Mouse (Mus musculus) adrenal gland, postnatal 4 days (tissue): ENCODE measurements around the gene Sugct. TPM values are rescaled to one million over a fixed set of nuclear protein-coding genes. Genes with fewer than 3 reads are reported as not detected.
"Not testable (repeated sequence)": the region's sequence is repeated elsewhere in the genome, so short reads cannot be mapped to it uniquely, and the experiment has no call there.

Experiments used
- DNase-seq, 2 experiments: peaks; one replicate each; pipeline ENCODE4 v3.0.0; 2021 to 2022; ENCODE audit warnings: low spot score in 2 of 2, mixed read lengths in 2 of 2
- total RNA-seq, 2 experiments: library from RNA; stranded (reverse); gene quantifications; 2 replicates each; pipeline ENCODE4 v1.2.3; 2021

Sugct gene
- total RNA-seq, 2 experiments from 2014 or later: 9.5 to 11.7 TPM

- no peak for DNase-seq
Measured at GRCm38 (mm10) chr13:17606217-17606616, 89.1 kb downstream of the Sugct start.

- no peak for DNase-seq
Measured at GRCm38 (mm10) chr13:17604670-17605069, 90.7 kb downstream of the Sugct start.

GRCm38 (mm10) chr13:17603756-17604155, 91.6 kb downstream of the Sugct start:
- no peak for DNase-seq

GRCm38 (mm10) chr13:17585267-17585913, 110.0 kb downstream of the Sugct start:
- no peak for DNase-seq

GRCm38 (mm10) chr13:17584804-17585203, 110.5 kb downstream of the Sugct start:
- DNase-seq: no peak

- no peak for DNase-seq
Measured at GRCm38 (mm10) chr13:17581684-17582083, 113.7 kb downstream of the Sugct start.

- DNase-seq: no peak
Measured at GRCm38 (mm10) chr13:17559357-17559756, 136.0 kb downstream of the Sugct start.

- no peak for DNase-seq
Measured at GRCm38 (mm10) chr13:17536341-17536740, 159.0 kb downstream of the Sugct start.

GRCm38 (mm10) chr13:17534871-17535270, 160.5 kb downstream of the Sugct start:
- DNase-seq: no peak

- no peak for DNase-seq
Measured at GRCm38 (mm10) chr13:17534469-17534868, 160.9 kb downstream of the Sugct start.

- no peak for DNase-seq
Measured at GRCm38 (mm10) chr13:17511184-17511778, 184.1 kb downstream of the Sugct start.

- DNase-seq: no peak
Measured at GRCm38 (mm10) chr13:17494936-17495335, 200.4 kb downstream of the Sugct start.

- DNase-seq: no peak
Measured at GRCm38 (mm10) chr13:17494056-17494574, 201.2 kb downstream of the Sugct start.

GRCm38 (mm10) chr13:17457981-17458380, 237.4 kb downstream of the Sugct start:
- not testable (repeated sequence) for DNase-seq

- DNase-seq: no peak
Measured at GRCm38 (mm10) chr13:17432139-17432916, 263.0 kb downstream of the Sugct start.

- DNase-seq: no peak
Measured at GRCm38 (mm10) chr13:17421875-17422274, 273.5 kb downstream of the Sugct start.

GRCm38 (mm10) chr13:17420557-17420956, 274.8 kb downstream of the Sugct start:
- DNase-seq: no peak

- no peak for DNase-seq
Measured at GRCm38 (mm10) chr13:17342836-17343235, 352.5 kb downstream of the Sugct start.

GRCm38 (mm10) chr13:17335885-17336540, 359.3 kb downstream of the Sugct start:
- no peak for DNase-seq

- no peak for DNase-seq
Measured at GRCm38 (mm10) chr13:17326863-17327262, 368.5 kb downstream of the Sugct start.

- no peak for DNase-seq
Measured at GRCm38 (mm10) chr13:17301590-17301989, 393.8 kb downstream of the Sugct start.
